Mouse (Mus musculus) G1E (cell line): Measurements from ENCODE around the gene Tnfrsf18. TPM values are rescaled to one million over a fixed set of nuclear protein-coding genes. Genes with fewer than 3 reads are reported as not detected.

Experiments
- ATAC-seq: 2 replicates; pipeline ENCODE4 v1.8.0; 2016; ENCODE audit warnings: mild to moderate bottlenecking; ENCODE audit not compliant: insufficient number of reproducible peaks, poor library complexity, low FRiP score, severe bottlenecking; ENCODE audit errors: extremely low read depth
- DNase-seq: peaks from one replicate; pipeline ENCODE4 v3.0.0; 2012; ENCODE audit warnings: low spot score
- H3K27me3 ChIP-seq: 2 replicates; pipeline ENCODE4 v1.6.1; 2012; ENCODE audit warnings: mild to moderate bottlenecking, low read length, inconsistent platforms; ENCODE audit not compliant: insufficient read depth
- H3K36me3 ChIP-seq: replicated peaks from 2 replicates; pipeline ENCODE3; 2012; ENCODE audit warnings: mild to moderate bottlenecking, inconsistent platforms
- H3K4me1 ChIP-seq: 2 replicates; pipeline ENCODE4 v1.6.1; 2012; ENCODE audit warnings: low read depth, low read length, inconsistent platforms, mixed read lengths; ENCODE audit not compliant: insufficient read depth
- H3K4me3 ChIP-seq: 2 replicates; pipeline ENCODE4 v1.5.1; 2012; ENCODE audit warnings: low read depth, mild to moderate bottlenecking, inconsistent platforms, low read length, moderate library complexity, mixed read lengths
- H3K9me3 ChIP-seq: replicated peaks from 2 replicates; pipeline ENCODE4 v1.6.1; 2012; ENCODE audit warnings: inconsistent platforms
- CTCF ChIP-seq: IDR thresholded peaks from 2 replicates; pipeline ENCODE4 v1.5.1; 2012; ENCODE audit warnings: low read depth, low read length, inconsistent platforms, mixed read lengths
- GATA1 ChIP-seq: IDR thresholded peaks from 2 replicates; pipeline ENCODE4 v1.6.1; 2012; ENCODE audit warnings: borderline replicate concordance, low read length, inconsistent platforms, mixed read lengths
- GATA2 ChIP-seq: IDR thresholded peaks from 2 replicates; pipeline ENCODE4 v1.6.1; 2012; ENCODE audit warnings: low read depth, low read length, inconsistent platforms, borderline replicate concordance
- POLR2AphosphoS5 ChIP-seq: IDR thresholded peaks from 2 replicates; pipeline ENCODE4 v1.6.1; 2012; ENCODE audit warnings: low read depth, low read length, inconsistent platforms; ENCODE audit not compliant: insufficient replicate concordance
- TAL1 ChIP-seq: conservative IDR thresholded peaks from 2 replicates; pipeline ENCODE4 v1.6.1; 2012; ENCODE audit warnings: low read depth, low read length, inconsistent platforms, mixed read lengths
- polyA plus RNA-seq: library from polyadenylated mRNA; stranded (reverse); fragments of >175 nt; gene quantifications from 2 replicates; pipeline ENCODE4 v1.2.3, GENCODE M21; 2012
- total RNA-seq, 2 experiments: library from RNA; stranded (forward) in 1 of 2; stranded (reverse) in 1 of 2; fragments of 200-1000 nt in 1 of 2; fragments of >200 nt in 1 of 2; fragmentation: Nextera tagmentation in 1 of 2; gene quantifications; 2 replicates each; pipeline ENCODE4 v1.2.3; 2014 to 2017

Tnfrsf18 gene
- total and polyA plus RNA-seq, 3 experiments, result 0.22 TPM; not detected in 2

- Histone ChIP-seq H3K27me3 (peaks cover 4% of the 10 kb centered on the region; the same call in 1 of the 2 replicates), H3K36me3 (no peaks in the 10 kb centered on the region), H3K4me1 (no peaks in the 10 kb centered on the region), H3K4me3 (no peak overlapping the region), H3K9me3 (no peaks in the 10 kb centered on the region)
- no peak for DNase-seq
- no peak for ATAC-seq
- no peak for TF ChIP-seq GATA2
- TF ChIP-seq POLR2AphosphoS5, result no peak
- no peak for TF ChIP-seq TAL1
- no peak for TF ChIP-seq CTCF
- no peak for TF ChIP-seq GATA1
These were observed 39.4 kb downstream of the Tnfrsf18 start for GRCm38 (mm10) chr4:156065156-156065894.

- no peak overlapping the region for H3K4me3 ChIP-seq
- no peak; the same call in 1 of the 2 replicates for ATAC-seq
These were observed 41.4 kb downstream of the Tnfrsf18 start for GRCm38 (mm10) chr4:156067256-156067949.

DNA sequence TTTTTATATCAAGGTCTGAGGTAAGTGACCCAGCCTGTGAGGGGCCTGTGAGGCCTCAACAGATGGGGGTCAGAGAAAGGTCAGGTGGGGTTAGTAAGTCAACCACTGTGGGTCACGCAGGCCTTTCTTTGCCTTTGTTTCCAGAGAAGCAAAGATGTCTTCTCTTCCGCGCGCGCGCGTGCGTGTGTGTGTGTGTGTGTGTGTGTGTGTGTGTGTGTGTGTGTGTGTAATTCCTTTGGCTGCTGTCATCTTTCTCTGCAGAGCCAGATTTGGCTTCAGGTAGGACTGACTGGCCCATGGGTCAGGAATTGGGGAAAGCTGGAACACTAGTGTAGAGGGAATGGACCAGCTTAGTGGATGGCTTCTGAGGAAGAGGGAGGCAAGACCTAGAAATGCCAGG lies 43.7 kb downstream of the Tnfrsf18 start:
- no peaks in the 10 kb centered on the region for H3K36me3 ChIP-seq
- DNase-seq (no peak), ATAC-seq (no peak)
- no peak overlapping the region for H3K4me3 ChIP-seq
- no peaks in the 10 kb centered on the region for H3K9me3 ChIP-seq
- no peaks in the 10 kb centered on the region for H3K4me1 ChIP-seq
- TF ChIP-seq CTCF (no peak), GATA2 (no peak), POLR2AphosphoS5 (no peak), GATA1 (no peak), TAL1 (no peak)
- H3K27me3 ChIP-seq, result peaks cover 4% of the 10 kb centered on the region; the same call in 1 of the 2 replicates

More at GRCm38 (mm10) chr4:156067256-156067949, 41.4 kb downstream of the Tnfrsf18 start:
- peaks cover 4% of the 10 kb centered on the region; the same call in 1 of the 2 replicates for H3K27me3 ChIP-seq
- no peaks in the 10 kb centered on the region for H3K9me3 ChIP-seq
- DNase-seq, result peak; percentile 8
- H3K4me1 ChIP-seq, result no peaks in the 10 kb centered on the region
- H3K36me3 ChIP-seq, result no peaks in the 10 kb centered on the region
- no peak for TF ChIP-seq GATA1
- TF ChIP-seq CTCF, result no peak
- TF ChIP-seq TAL1, result no peak
- no peak for TF ChIP-seq GATA2
- TF ChIP-seq POLR2AphosphoS5, result no peak

- H3K4me3 ChIP-seq, result no peak overlapping the region
- no peaks in the 10 kb centered on the region for H3K9me3 ChIP-seq
- no peaks in the 10 kb centered on the region for H3K4me1 ChIP-seq
- no peaks in the 10 kb centered on the region for H3K36me3 ChIP-seq
- no peak for DNase-seq
- no peak for ATAC-seq
- H3K27me3 ChIP-seq, result peaks cover 7% of the 10 kb centered on the region; the same call in 1 of the 2 replicates
- no peak for TF ChIP-seq TAL1
- no peak for TF ChIP-seq CTCF
- TF ChIP-seq POLR2AphosphoS5, result no peak
- no peak for TF ChIP-seq GATA1
- TF ChIP-seq GATA2, result no peak
These were observed 44.3 kb downstream of the Tnfrsf18 start for GRCm38 (mm10) chr4:156070276-156070675.

DNA sequence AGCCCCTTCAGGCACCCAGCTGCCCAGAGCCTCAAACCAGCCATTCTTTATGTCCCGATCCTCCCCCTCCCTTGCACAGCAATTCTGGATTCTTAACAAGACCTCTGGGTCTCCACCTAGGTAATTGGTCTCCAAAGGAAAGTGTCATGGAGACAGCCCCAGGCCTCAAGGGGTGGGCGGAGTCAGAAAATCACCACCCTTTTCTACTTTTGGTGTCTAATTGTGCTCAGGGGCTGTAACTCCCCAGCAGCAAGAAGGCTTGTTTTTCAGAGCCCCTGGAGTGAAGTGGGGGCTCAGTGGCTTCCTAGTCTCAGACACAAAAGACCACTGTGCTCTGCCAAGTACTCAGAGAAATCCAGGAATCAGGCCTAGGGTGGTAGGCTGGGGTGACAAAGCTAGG lies 44.8 kb downstream of the Tnfrsf18 start:
- DNase-seq (no peak), ATAC-seq (no peak)
- Histone ChIP-seq H3K9me3 (no peaks in the 10 kb centered on the region), H3K36me3 (no peaks in the 10 kb centered on the region), H3K27me3 (peaks cover 7% of the 10 kb centered on the region; the same call in 1 of the 2 replicates), H3K4me1 (no peaks in the 10 kb centered on the region), H3K4me3 (no peak overlapping the region)
- TF ChIP-seq GATA1 (no peak), TAL1 (no peak), GATA2 (no peak), POLR2AphosphoS5 (no peak), CTCF (no peak)

- TF ChIP-seq POLR2AphosphoS5, result no peak
- no peak for TF ChIP-seq CTCF
- no peak for TF ChIP-seq GATA1
- no peak for TF ChIP-seq TAL1
- no peak for TF ChIP-seq GATA2
- Histone ChIP-seq H3K27me3 (peaks cover 7% of the 10 kb centered on the region; the same call in 1 of the 2 replicates), H3K36me3 (no peaks in the 10 kb centered on the region), H3K4me1 (no peaks in the 10 kb centered on the region), H3K9me3 (no peaks in the 10 kb centered on the region), H3K4me3 (no peak overlapping the region)
- ATAC-seq, result no peak
- no peak for DNase-seq
These were observed 51.0 kb downstream of the Tnfrsf18 start for GRCm38 (mm10) chr4:156076911-156077382.
